Mouse (Mus musculus): Measurements from ENCODE around the gene Rsph1.

Gene Rsph1

DNA sequence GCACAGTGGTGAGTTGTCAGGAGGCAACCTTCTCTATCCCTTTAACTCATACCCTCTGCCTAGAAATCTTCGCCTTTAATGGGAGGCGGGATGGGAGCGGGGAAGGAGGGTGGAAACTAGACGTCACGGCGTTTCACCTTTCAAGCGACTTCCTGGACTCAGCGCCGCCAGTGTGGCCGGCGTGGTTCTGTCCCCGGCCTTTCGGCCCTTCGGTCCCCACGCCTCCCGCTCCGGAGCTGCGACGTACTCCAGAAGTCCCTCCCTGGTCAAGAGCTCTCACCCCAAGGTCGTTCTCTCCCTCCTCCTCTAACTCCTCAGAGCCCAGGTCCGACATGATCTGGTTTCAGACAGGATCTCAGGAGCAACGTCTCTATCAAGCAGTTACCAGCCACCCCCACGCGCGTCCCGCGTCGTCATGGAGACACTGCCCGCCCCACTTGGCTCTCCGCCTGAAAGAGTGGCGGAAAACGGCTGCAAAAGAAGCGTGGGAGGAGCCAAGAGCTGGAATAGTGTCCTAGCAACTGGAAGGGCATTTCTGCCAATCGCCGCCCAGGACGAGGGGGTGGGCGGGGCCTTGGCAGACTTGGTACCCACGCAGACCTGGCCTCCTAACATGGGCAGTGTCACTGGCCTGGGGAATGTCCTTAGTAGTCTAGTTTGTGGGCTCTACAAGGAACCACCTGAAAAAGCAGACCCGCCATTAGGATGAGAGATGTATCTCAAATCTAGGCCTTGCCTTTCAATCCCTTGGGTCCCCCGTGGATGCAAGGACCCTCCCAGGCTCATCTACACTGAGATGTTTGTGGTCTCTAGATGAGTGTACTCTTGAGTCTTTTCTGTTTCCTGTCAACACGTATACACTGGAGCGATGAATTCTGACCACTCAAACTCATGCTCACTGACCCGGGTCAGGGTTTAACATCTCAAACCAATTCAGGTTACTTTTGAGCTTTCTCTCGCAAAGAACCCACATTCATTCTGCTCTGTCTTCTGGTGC, at the start of gene Rsph1:
Rsph1 (minus strand) TSS at position 462 of the 997 bp plus-strand sequence.
- Histone ChIP-seq H3K36me3 (ENCODE audit: control insufficient read depth, insufficient read depth, low read length, poor library complexity, severe bottlenecking) (no peaks in the 10 kb centered on the region), H3K27me3 (ENCODE audit: control insufficient read depth, insufficient read depth, low read length, poor library complexity, severe bottlenecking) (no peaks in the 10 kb centered on the region)
- peak; percentile 85 for DNase-seq (ENCODE audit: low read depth, low spot score)

DNA sequence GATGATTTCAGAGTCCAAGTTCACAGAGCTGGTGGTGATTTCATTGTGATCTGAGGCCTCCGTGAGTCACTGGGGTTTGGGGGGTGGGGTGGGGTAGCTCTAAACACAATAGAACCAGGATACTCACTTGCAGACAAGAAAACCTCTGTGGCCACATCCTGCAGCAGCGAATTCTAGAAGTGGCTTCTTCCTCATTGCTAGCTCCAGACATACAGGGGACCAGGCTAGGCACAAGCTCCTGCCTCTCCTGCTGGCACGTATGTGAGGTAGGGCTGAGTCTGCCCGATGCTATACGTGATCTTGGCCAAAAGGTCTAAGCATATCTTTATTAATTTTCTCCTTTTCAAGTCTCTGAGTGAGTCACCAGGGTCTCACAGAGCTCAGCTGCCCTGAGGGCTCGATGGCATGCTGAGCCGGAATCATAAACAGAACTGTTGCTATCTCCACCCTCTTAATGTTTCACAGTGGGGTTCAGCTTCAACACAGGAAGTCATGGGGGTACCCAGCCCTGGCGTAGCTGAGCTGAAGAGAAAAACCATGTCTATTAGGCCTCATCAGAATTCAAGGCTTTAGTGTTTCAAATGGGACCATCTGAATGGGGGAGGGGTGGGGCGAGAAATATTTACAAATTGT, 49.2 kb upstream of the Rsph1 start:
- Histone ChIP-seq H3K27me3 (ENCODE audit: control insufficient read depth, insufficient read depth, low read length, poor library complexity, severe bottlenecking) (no peaks in the 10 kb centered on the region), H3K36me3 (ENCODE audit: control insufficient read depth, insufficient read depth, low read length, poor library complexity, severe bottlenecking) (peaks cover 5% of the 10 kb centered on the region)
- DNase-seq (ENCODE audit: low read depth, low spot score), result no peak

DNA sequence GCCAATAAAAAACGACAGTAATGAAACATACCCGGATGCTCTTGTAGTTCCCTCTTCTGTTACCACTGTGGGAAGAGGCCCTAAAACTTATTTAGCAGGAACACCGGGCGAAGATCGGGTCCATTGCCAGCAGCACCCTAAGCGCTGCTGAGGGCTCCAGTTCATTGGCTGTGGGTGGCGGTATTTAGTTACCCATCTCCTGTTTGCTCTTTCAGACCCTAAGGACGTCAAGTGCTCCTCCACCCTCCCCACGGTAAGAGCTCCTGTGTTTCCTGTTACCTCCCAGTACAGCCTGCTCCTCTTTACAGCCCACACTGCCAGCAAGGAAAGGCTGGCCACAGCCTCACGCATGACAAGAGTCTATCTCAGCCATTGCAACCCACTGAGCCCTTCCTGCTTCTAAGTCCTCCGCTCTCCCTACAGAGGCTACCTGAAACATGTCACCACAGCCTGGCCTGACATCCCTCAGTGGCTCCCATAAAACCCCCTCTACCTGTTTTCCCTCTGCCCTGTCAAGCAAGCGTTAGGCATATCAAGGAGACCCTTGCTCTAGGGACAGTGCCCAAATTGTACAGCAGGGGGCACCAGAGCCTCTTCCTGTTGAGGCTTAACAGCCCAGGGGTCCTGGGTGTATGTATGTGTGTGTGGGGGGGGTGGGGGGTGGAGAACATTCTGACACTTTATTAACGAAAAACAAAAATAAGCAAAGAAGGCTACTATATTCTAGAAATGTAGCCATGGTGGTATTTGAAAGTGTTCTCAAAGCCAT, 48.5 kb upstream of the Rsph1 start:
- Histone ChIP-seq H3K36me3 (ENCODE audit: control insufficient read depth, insufficient read depth, low read length, poor library complexity, severe bottlenecking) (peaks cover 8% of the 10 kb centered on the region), H3K27me3 (ENCODE audit: control insufficient read depth, insufficient read depth, low read length, poor library complexity, severe bottlenecking) (no peaks in the 10 kb centered on the region)
- peak; percentile 50 for DNase-seq (ENCODE audit: low read depth, low spot score)

- peaks cover 8% of the 10 kb centered on the region for H3K36me3 ChIP-seq (ENCODE audit: control insufficient read depth, insufficient read depth, low read length, poor library complexity, severe bottlenecking)
- H3K27me3 ChIP-seq (ENCODE audit: control insufficient read depth, insufficient read depth, low read length, poor library complexity, severe bottlenecking), result no peaks in the 10 kb centered on the region
- DNase-seq (ENCODE audit: low read depth, low spot score), result no peak
Measured at GRCm38 (mm10) chr17:31324227-31324626, 47.0 kb upstream of the Rsph1 start.

DNA sequence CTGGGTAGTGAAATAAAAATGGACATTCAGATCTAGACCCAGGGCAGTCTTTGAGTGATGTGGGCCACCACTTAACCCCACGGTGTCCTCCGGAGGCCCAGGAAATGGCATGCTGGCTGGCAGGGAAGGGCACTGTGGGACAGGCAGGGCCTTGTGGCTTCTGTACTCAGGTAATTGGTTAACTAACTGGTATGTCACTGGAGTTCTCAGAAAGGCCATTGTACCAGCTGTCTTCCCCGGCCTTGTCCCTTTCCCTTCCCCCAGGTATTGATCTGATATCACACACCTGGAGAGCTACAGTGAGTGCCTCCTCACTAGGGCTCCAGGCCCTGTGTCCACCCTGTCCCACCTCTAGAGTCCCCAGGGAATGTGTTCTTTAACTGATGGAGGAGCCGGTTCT, 46.2 kb upstream of the Rsph1 start:
- no peak for DNase-seq (ENCODE audit: low read depth, low spot score)
- H3K27me3 ChIP-seq (ENCODE audit: control insufficient read depth, insufficient read depth, low read length, poor library complexity, severe bottlenecking), result no peaks in the 10 kb centered on the region

GRCm38 (mm10) chr17:31322446-31322845, 45.3 kb upstream of the Rsph1 start:
- peaks cover 8% of the 10 kb centered on the region for H3K36me3 ChIP-seq (ENCODE audit: control insufficient read depth, insufficient read depth, low read length, poor library complexity, severe bottlenecking)
- no peak for DNase-seq (ENCODE audit: low read depth, low spot score)
- H3K27me3 ChIP-seq (ENCODE audit: control insufficient read depth, insufficient read depth, low read length, poor library complexity, severe bottlenecking), result no peaks in the 10 kb centered on the region

More for the DNA sequence above, 46.2 kb upstream of the Rsph1 start:
- peaks cover 8% of the 10 kb centered on the region for H3K36me3 ChIP-seq (ENCODE audit: control insufficient read depth, insufficient read depth, low read length, poor library complexity, severe bottlenecking)

DNA sequence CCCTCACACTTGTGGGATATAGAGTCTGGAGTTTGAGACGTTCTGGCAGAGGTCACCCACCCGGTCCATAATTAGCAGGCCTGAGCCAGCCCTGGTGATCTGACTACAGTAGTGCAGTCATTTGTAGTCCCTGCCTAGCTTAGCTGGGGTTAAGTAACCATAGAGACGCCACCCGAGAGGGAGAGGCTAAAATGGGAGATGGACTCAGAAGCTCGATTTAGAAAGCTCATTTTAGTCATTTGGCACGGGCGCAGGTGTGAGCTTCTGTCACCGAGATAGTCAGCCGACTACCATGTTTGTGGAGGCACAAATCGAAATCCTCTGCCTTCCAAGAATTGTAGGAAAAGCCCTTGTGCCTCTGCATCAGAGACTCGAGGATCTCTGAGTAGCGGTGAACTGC, 44.2 kb upstream of the Rsph1 start:
- Histone ChIP-seq H3K27me3 (ENCODE audit: control insufficient read depth, insufficient read depth, low read length, poor library complexity, severe bottlenecking) (no peaks in the 10 kb centered on the region), H3K36me3 (ENCODE audit: control insufficient read depth, insufficient read depth, low read length, poor library complexity, severe bottlenecking) (peaks cover 10% of the 10 kb centered on the region)
- DNase-seq (ENCODE audit: low read depth, low spot score), result no peak

GRCm38 (mm10) chr17:31318906-31319767, 42.0 kb upstream of the Rsph1 start:
- no peak for DNase-seq (ENCODE audit: low read depth, low spot score)
- Histone ChIP-seq H3K27me3 (ENCODE audit: control insufficient read depth, insufficient read depth, low read length, poor library complexity, severe bottlenecking) (no peaks in the 10 kb centered on the region), H3K36me3 (ENCODE audit: control insufficient read depth, insufficient read depth, low read length, poor library complexity, severe bottlenecking) (peaks cover 9% of the 10 kb centered on the region; the same call in 1 of the 2 replicates)

GRCm38 (mm10) chr17:31317521-31318272, 40.5 kb upstream of the Rsph1 start:
- no peaks in the 10 kb centered on the region for H3K27me3 ChIP-seq (ENCODE audit: control insufficient read depth, insufficient read depth, low read length, poor library complexity, severe bottlenecking)
- DNase-seq (ENCODE audit: low read depth, low spot score), result no peak
- H3K36me3 ChIP-seq (ENCODE audit: control insufficient read depth, insufficient read depth, low read length, poor library complexity, severe bottlenecking), result peaks cover 6% of the 10 kb centered on the region; the same call in 1 of the 2 replicates

DNA sequence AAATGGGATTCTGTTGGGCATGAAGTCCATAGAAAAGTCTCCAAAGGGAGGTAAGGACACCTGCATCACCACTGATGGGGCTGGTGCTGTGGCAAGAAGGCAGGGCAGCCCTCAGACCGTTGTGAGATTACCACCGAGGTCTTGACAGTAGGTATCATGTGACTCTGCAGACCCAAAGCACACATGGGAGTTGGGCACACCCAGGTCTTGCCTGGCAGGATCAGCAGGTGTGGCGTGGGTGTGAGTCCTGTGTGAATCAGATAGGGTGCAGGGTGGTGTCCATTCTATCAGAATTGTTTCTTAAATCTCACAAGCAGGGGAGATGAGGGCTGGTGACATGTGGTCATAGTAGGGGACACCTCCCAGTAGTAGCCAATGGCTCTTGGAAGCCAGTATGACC, 39.8 kb upstream of the Rsph1 start:
- DNase-seq (ENCODE audit: low read depth, low spot score), result no peak
- no peaks in the 10 kb centered on the region for H3K27me3 ChIP-seq (ENCODE audit: control insufficient read depth, insufficient read depth, low read length, poor library complexity, severe bottlenecking)
- peaks cover 6% of the 10 kb centered on the region; the same call in 1 of the 2 replicates for H3K36me3 ChIP-seq (ENCODE audit: control insufficient read depth, insufficient read depth, low read length, poor library complexity, severe bottlenecking)

- H3K36me3 ChIP-seq (ENCODE audit: control insufficient read depth, insufficient read depth, low read length, poor library complexity, severe bottlenecking), result peaks cover 4% of the 10 kb centered on the region; the same call in 1 of the 2 replicates
Measured at GRCm38 (mm10) chr17:31315993-31316392, 38.8 kb upstream of the Rsph1 start.

GRCm38 (mm10) chr17:31315046-31315792, 38.0 kb upstream of the Rsph1 start:
- DNase-seq (ENCODE audit: low read depth, low spot score), result no peak
- no peaks in the 10 kb centered on the region for H3K27me3 ChIP-seq (ENCODE audit: control insufficient read depth, insufficient read depth, low read length, poor library complexity, severe bottlenecking)
- H3K36me3 ChIP-seq (ENCODE audit: control insufficient read depth, insufficient read depth, low read length, poor library complexity, severe bottlenecking), result peaks cover 2% of the 10 kb centered on the region; the same call in 1 of the 2 replicates

More at GRCm38 (mm10) chr17:31315993-31316392, 38.8 kb upstream of the Rsph1 start:
- no peak for DNase-seq (ENCODE audit: low read depth, low spot score)
- no peaks in the 10 kb centered on the region for H3K27me3 ChIP-seq (ENCODE audit: control insufficient read depth, insufficient read depth, low read length, poor library complexity, severe bottlenecking)

GRCm38 (mm10) chr17:31312648-31313047, 35.5 kb upstream of the Rsph1 start:
- Histone ChIP-seq H3K36me3 (ENCODE audit: control insufficient read depth, insufficient read depth, low read length, poor library complexity, severe bottlenecking) (peaks cover 4% of the 10 kb centered on the region; the same call in 1 of the 2 replicates), H3K27me3 (ENCODE audit: control insufficient read depth, insufficient read depth, low read length, poor library complexity, severe bottlenecking) (no peaks in the 10 kb centered on the region)
- DNase-seq (ENCODE audit: low read depth, low spot score), result no peak

Data from splenic B cell, adult 2 months (primary cell).